Mouse (Mus musculus) neural tube, embryonic 10.5 days (tissue): ENCODE measurements around the gene Pde4c.

Experiments used
- DNase-seq: peaks from one replicate; pipeline ENCODE4 v3.0.0-alpha.2; 2017; ENCODE audit warnings: low spot score; ENCODE audit errors: extremely low spot score

Gene Pde4c

GRCm38 (mm10) chr8:70720739-70721138 lies 2.8 kb upstream of the Pde4c start:
- peak; percentile 85 for DNase-seq

GRCm38 (mm10) chr8:70721601-70722000 lies 1.9 kb upstream of the Pde4c start:
- DNase-seq, result no peak

GRCm38 (mm10) chr8:70724216-70724615 lies 696 bp downstream of the Pde4c start:
- DNase-seq, result no peak

- DNase-seq, result no peak
Measured at GRCm38 (mm10) chr8:70725792-70726447, 2.4 kb downstream of the Pde4c start.

- no peak for DNase-seq
Measured at GRCm38 (mm10) chr8:70726721-70727120, 3.2 kb downstream of the Pde4c start.

GRCm38 (mm10) chr8:70729808-70730475 lies 6.4 kb downstream of the Pde4c start:
- DNase-seq, result no peak

GRCm38 (mm10) chr8:70730956-70731355 lies 7.4 kb downstream of the Pde4c start:
- DNase-seq, result no peak

- DNase-seq, result no peak
Measured at GRCm38 (mm10) chr8:70737705-70738104, 14.2 kb downstream of the Pde4c start.

GRCm38 (mm10) chr8:70738211-70738610 lies 14.7 kb downstream of the Pde4c start:
- no peak for DNase-seq

GRCm38 (mm10) chr8:70741661-70742060 lies 18.1 kb downstream of the Pde4c start:
- DNase-seq, result no peak

- no peak for DNase-seq
Measured at GRCm38 (mm10) chr8:70742176-70742575, 18.7 kb downstream of the Pde4c start.

- DNase-seq, result no peak
Measured at GRCm38 (mm10) chr8:70742981-70743655, 19.6 kb downstream of the Pde4c start.

GRCm38 (mm10) chr8:70743656-70744590 lies 20.4 kb downstream of the Pde4c start:
- DNase-seq, result peak; percentile 67

GRCm38 (mm10) chr8:70744806-70745205 lies 21.3 kb downstream of the Pde4c start:
- DNase-seq, result no peak

- DNase-seq, result no peak
Measured at GRCm38 (mm10) chr8:70745691-70746220, 22.2 kb downstream of the Pde4c start.

- DNase-seq, result no peak
Measured at GRCm38 (mm10) chr8:70746676-70747075, 23.2 kb downstream of the Pde4c start.

- DNase-seq, result no peak
Measured at GRCm38 (mm10) chr8:70747211-70747890, 23.8 kb downstream of the Pde4c start.

GRCm38 (mm10) chr8:70748246-70749096 lies 25.0 kb downstream of the Pde4c start:
- DNase-seq, result no peak

- DNase-seq, result no peak
Measured at GRCm38 (mm10) chr8:70749097-70749674, 25.7 kb downstream of the Pde4c start.
